Mouse (Mus musculus) E14TG2a.4 (cell line): ENCODE data around the gene Pigl.
A peak's percentile ranks its signal among the peaks of the same experiment; 100 is the strongest.
"Not testable (repeated sequence)": the region's sequence is repeated elsewhere in the genome, so short reads cannot be mapped to it uniquely, and the experiment has no call there.

Experiments
- H3K27me3 ChIP-seq: 2 replicates; pipeline ENCODE4 v1.6.1; 2014; ENCODE audit warnings: low read length, control low read depth; ENCODE audit not compliant: insufficient read depth
- H3K36me3 ChIP-seq: 2 replicates; pipeline ENCODE4 v1.6.1; 2014; ENCODE audit warnings: low read length, control low read depth; ENCODE audit not compliant: insufficient read depth
- H3K4me1 ChIP-seq: replicated peaks from 2 replicates; pipeline ENCODE4 v1.6.1; 2014; ENCODE audit warnings: low read depth, low read length, control low read depth
- H3K4me3 ChIP-seq: replicated peaks from 2 replicates; pipeline ENCODE4 v1.5.1; 2014; ENCODE audit warnings: mild to moderate bottlenecking, low read length
- H3K9me3 ChIP-seq: 2 replicates; pipeline ENCODE4 v1.6.1; 2014; ENCODE audit warnings: low read length, control low read depth
- CTCF ChIP-seq: conservative IDR thresholded peaks from 2 replicates; pipeline ENCODE4 v1.5.1; 2014; ENCODE audit warnings: low read length
- NANOG ChIP-seq: IDR thresholded peaks from 2 replicates; pipeline ENCODE4 v1.6.1; 2014; ENCODE audit warnings: borderline replicate concordance, low read length, mixed read lengths
- POU5F1 ChIP-seq: IDR thresholded peaks from 2 replicates; pipeline ENCODE4 v1.6.1; 2014; ENCODE audit warnings: low read length, borderline replicate concordance

Gene Pigl

GRCm38 (mm10) chr11:62497181-62497580, 38.9 kb downstream of the Pigl start:
- Histone ChIP-seq H3K9me3 (no peaks in the 10 kb centered on the region), H3K27me3 (no peaks in the 10 kb centered on the region), H3K4me1 (peaks cover 93% of the 10 kb centered on the region), H3K36me3 (0 out of 2 replicates have a peak, but pooled peaks cover 2% of the 10 kb centered on the region), H3K4me3 (0 out of 2 replicates have a peak overlapping the region, but pooled peaks have one; percentile 37)
- no peak for TF ChIP-seq POU5F1
- no peak for TF ChIP-seq NANOG
- TF ChIP-seq CTCF: no peak

GRCm38 (mm10) chr11:62498802-62499201, 40.5 kb downstream of the Pigl start:
- Histone ChIP-seq H3K36me3 (peaks cover 5% of the 10 kb centered on the region; the same call in 1 of the 2 replicates), H3K27me3 (no peaks in the 10 kb centered on the region), H3K4me1 (peaks cover 93% of the 10 kb centered on the region), H3K4me3 (no peak overlapping the region), H3K9me3 (no peaks in the 10 kb centered on the region)
- no peak for TF ChIP-seq POU5F1

- TF ChIP-seq POU5F1: no peak
- no peak for TF ChIP-seq CTCF
- TF ChIP-seq NANOG: no peak
- Histone ChIP-seq H3K27me3 (no peaks in the 10 kb centered on the region), H3K4me1 (peaks cover 88% of the 10 kb centered on the region), H3K36me3 (peaks cover 22% of the 10 kb centered on the region), H3K9me3 (peaks cover 10% of the 10 kb centered on the region), H3K4me3 (no peak overlapping the region)
Observed at GRCm38 (mm10) chr11:62500529-62500928, 42.3 kb downstream of the Pigl start.

- Histone ChIP-seq H3K4me3 (no peak overlapping the region), H3K36me3 (peaks cover 64% of the 10 kb centered on the region), H3K9me3 (peaks cover 60% of the 10 kb centered on the region), H3K4me1 (peaks cover 34% of the 10 kb centered on the region), H3K27me3 (no peaks in the 10 kb centered on the region)
- TF ChIP-seq CTCF (no peak), NANOG (no peak), POU5F1 (no peak)
Observed at GRCm38 (mm10) chr11:62507683-62508082, 49.4 kb downstream of the Pigl start.

GRCm38 (mm10) chr11:62508365-62508764, 50.1 kb downstream of the Pigl start:
- H3K9me3 ChIP-seq: peaks cover 60% of the 10 kb centered on the region
- peaks cover 30% of the 10 kb centered on the region for H3K4me1 ChIP-seq
- peaks cover 71% of the 10 kb centered on the region for H3K36me3 ChIP-seq
- not testable (repeated sequence) for H3K27me3 ChIP-seq, H3K4me3 ChIP-seq

GRCm38 (mm10) chr11:62508816-62509215, 50.6 kb downstream of the Pigl start:
- Histone ChIP-seq H3K4me3 (0 out of 2 replicates have a peak overlapping the region, but pooled peaks have one; percentile 60), H3K36me3 (peaks cover 71% of the 10 kb centered on the region), H3K4me1 (peaks cover 30% of the 10 kb centered on the region), H3K9me3 (peaks cover 60% of the 10 kb centered on the region)
- not testable (repeated sequence) for H3K27me3 ChIP-seq

- H3K4me3 ChIP-seq: peak overlapping the region; percentile 60
- peaks cover 30% of the 10 kb centered on the region for H3K4me1 ChIP-seq
- no peaks in the 10 kb centered on the region for H3K27me3 ChIP-seq
- peaks cover 66% of the 10 kb centered on the region for H3K36me3 ChIP-seq
- H3K9me3 ChIP-seq: peaks cover 59% of the 10 kb centered on the region
- no peak for TF ChIP-seq POU5F1
- TF ChIP-seq CTCF: no peak
- no peak for TF ChIP-seq NANOG
Observed at GRCm38 (mm10) chr11:62509571-62509970, 51.3 kb downstream of the Pigl start.

GRCm38 (mm10) chr11:62510956-62511355, 52.7 kb downstream of the Pigl start:
- TF ChIP-seq NANOG: peak; percentile 76
- TF ChIP-seq POU5F1: no peak
- peaks cover 53% of the 10 kb centered on the region for H3K36me3 ChIP-seq
- H3K27me3 ChIP-seq: no peaks in the 10 kb centered on the region
- peaks cover 37% of the 10 kb centered on the region for H3K4me1 ChIP-seq
- H3K9me3 ChIP-seq: peaks cover 45% of the 10 kb centered on the region
- peak overlapping the region; percentile 86 for H3K4me3 ChIP-seq

GRCm38 (mm10) chr11:62511444-62512202, 53.4 kb downstream of the Pigl start:
- peaks cover 38% of the 10 kb centered on the region for H3K9me3 ChIP-seq
- peaks cover 39% of the 10 kb centered on the region for H3K4me1 ChIP-seq
- H3K36me3 ChIP-seq: peaks cover 47% of the 10 kb centered on the region
- TF ChIP-seq CTCF: 0 out of 2 replicates have a peak, but pooled peaks have one; percentile 3
- peak; percentile 28; the same call in 1 of the 2 replicates for TF ChIP-seq NANOG
- TF ChIP-seq POU5F1: peak; percentile 93
- H3K27me3 ChIP-seq: no peaks in the 10 kb centered on the region
- H3K4me3 ChIP-seq: peak overlapping the region; percentile 86
